Mouse (Mus musculus) R1 (cell line): ENCODE measurements at regions not wholly inside any gene's neighbourhood (a gene's known extent, or its start where the extent isn't known, plus 50 kb on each side); places are given as distances from the start of the nearest gene placed in this dataset.
A peak's percentile ranks its signal among the peaks of the same experiment; 100 is the strongest.

Experiments
- DNase-seq: peaks from one replicate; pipeline ENCODE4 v3.0.0-alpha.2; 2018; ENCODE audit warnings: low read depth, low spot score

DNA sequence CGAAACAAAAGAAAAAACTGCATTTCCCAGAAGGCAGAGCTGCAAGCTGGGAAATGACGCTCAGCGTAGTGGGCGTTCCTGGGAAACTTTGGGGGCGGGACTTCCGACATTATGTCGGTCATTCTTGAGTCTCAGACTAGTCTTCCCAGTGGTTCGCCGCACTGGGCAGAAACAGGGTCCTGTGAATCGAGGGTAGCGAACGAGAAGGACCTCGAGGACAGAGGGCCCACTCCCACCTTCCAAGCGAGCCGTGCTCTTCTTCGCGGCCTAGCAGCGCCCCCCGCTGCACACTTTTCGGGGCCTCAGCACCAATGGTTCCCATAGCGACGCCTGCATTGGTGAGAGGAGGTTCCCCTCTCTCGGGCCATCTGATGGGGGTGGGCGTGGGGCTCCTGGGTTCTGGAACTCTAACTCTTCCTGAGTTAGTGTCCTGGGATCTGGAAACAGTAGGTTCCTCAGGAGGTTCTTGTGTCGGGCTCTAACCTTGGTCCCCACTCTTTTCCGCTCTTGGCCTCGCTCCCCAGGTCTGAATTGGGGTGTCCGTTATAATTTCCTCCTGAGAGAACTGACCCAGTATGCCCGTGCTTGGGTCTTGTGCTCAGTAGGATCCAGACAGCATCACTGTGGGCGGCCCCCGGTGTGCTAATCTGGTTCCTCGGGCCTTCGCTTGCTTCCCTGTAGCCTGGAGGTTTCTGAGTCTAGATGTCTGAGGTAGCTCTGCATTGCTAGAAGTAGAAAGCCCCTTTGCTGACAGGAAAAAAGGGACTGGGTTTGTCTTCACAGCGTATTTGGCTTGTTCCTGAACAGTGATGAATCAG is 52.8 kb upstream of the Gramd1a start:
- peak; percentile 87 for DNase-seq

DNA sequence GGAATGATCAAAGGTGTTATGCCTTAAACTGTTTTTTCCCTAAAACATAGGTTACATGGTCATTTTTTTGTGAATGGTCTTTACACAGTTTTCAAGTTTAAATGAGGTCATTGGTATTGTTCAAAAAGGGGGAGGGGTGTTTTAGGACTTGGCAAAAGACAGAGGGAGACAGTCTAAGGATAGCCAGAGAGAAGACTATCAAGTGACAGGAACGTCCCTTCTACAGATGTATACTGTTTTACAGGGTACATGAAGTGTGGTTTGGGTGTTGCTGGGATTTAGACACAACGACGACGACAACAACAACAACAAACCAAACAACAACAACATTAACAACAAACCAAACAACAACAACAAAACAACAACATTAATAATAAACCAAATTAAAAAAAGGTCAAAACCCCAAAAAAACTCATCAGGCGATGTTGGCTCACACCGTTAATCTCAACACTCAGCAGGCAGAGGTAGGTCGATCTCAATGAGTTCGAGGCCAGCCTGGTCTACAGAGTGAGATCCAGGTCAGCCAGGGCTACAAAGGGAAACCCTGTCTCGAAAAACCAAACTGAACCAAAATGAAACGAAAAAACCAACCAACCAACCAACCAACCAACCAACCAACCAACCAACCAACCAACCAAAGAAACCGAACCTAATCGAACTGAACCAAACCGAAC is 52.0 kb upstream of the Gramd1a start:
- DNase-seq: no peak
